Mouse (Mus musculus): ENCODE measurements around the gene Arpc1a.

Arpc1a gene

GRCm38 (mm10) chr5:145140611-145141010, 57.0 kb downstream of the Arpc1a start:
- DNase-seq (ENCODE audit: low read depth): no peak

- DNase-seq (ENCODE audit: low read depth): no peak
Observed at GRCm38 (mm10) chr5:145147748-145148147, 64.1 kb downstream of the Arpc1a start.

GRCm38 (mm10) chr5:145149294-145149693, 65.7 kb downstream of the Arpc1a start:
- no peak for DNase-seq (ENCODE audit: low read depth)

- DNase-seq (ENCODE audit: low read depth): no peak
Observed at GRCm38 (mm10) chr5:145152690-145153089, 69.1 kb downstream of the Arpc1a start.
